Mouse (Mus musculus) frontal cortex, postnatal 25 days (tissue): ENCODE results near the gene Gm4707.
"Not testable (repeated sequence)": the region's sequence is repeated elsewhere in the genome, so short reads cannot be mapped to it uniquely, and the experiment has no call there.

Source experiments
- DNase-seq, 2 experiments: peaks; one replicate each; pipeline ENCODE4 v3.0.0; 2022; ENCODE audit warnings: low spot score in 2 of 2

The Gm4707 gene

DNA sequence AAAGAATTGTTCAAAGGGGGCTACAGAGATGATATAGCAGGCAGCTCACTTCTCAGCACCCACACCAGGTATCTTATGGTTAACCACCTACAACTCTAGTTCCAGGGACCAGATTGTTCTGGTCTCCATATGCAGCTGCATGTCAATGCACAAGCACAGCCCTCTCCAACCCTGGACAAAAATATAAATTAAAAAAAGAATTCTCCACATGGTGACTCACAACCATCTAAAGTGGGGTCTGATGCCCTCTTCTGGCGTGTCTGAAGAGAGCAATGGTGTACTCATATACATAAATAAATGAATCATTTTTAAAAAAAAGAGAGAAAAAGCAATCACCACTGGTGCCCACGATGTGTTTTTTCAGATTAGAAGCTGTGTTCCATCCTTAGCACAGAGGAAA lies 15.0 kb downstream of the Gm4707 start:
- DNase-seq, result no peak

DNA sequence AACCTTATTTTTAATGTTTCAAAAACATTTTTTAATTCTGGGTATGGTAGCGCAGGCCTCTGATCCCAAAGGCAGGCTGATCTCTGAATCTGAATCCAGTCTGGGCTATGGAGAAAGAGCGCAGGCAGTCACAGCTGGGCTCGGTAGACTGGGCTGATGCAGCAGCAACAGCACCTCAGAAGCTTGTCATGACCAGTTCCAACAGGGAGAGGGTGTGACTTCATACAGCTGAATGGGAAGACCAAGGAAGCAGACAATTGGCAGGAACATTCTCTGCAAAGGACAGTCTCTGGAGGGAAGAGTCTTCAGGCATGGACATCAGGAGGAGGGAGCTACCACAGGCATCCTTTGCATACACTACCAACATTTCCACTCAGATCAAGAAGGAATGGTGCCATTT lies 15.6 kb downstream of the Gm4707 start:
- no peak for DNase-seq

DNA sequence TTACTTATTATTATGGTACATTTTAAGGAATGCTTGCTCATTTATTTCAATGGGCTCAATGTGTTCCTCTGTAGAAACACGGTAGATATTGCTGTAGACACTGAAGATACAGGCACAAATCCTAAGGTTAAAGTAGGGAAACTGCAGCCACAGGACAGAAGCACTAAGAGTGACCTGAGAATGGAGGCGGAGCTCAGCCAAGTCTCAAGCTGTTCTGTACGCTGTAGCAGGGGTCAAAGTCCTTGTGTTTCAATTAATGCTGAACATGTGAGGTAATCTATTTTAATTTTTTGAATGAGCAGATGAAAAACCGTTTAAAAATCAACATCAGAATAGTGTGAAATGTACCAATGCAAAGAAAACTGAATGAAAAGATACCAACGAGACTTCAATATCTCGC lies 16.4 kb downstream of the Gm4707 start:
- DNase-seq, result no peak

DNA sequence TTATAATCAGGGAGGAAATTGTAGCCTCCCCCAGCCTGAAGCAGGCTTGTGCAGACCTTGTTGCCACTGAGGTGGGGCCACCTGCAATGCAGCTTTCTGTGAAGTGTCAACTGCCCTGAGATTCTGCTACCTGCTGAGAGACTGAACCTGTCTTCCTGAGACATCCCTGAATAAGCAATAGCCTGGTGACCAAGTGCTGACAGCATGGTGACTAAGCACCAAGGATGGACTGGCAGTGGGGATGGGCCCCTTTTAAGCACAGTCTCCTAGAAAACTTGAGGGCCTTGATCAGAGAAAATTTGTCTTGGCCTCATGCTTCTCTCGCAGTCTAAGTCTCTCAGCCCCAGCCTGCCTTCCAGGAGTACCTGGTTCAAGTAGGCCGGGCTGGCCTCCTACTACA lies 37.2 kb downstream of the Gm4707 start:
- DNase-seq, result not testable (repeated sequence)

DNA sequence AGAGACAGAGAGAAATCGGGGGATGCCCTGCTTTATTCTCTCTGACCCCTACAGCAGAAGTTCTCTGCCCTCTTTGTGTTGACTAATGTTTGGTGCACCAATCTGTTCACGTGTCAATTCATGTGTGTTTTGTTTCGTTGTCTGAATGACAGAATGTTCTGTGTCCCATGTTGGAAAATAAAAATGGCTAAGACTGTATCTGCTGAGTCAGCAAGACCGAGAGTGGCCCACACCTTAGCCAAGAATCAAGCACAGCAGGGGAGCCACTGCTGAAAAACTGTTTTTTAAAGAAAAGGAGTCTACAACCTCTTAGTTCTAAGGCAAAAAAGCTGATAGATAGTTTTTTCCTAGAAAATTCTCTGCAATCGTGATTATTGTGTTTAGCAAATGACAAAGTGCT lies 40.3 kb downstream of the Gm4707 start:
- DNase-seq, result not testable (repeated sequence)

DNA sequence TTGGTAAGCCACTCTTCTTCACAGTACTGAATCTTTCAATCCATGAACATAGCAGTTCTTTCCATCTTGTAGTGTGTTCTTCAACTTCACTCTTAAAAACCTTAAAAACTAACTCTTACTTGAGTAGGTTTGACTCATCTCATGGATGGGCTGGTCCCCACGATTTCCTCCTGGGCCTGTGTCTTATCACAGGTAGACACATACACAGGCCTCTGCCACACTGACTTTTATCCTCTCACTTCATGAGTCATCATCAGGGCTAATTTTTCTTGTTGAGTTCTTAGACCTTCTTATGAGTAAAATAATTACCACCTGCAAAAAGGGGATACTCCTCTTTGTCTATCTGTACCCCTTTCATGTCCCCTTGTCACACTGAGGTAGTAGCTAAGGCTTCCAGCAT lies 42.7 kb downstream of the Gm4707 start:
- no peak for DNase-seq
